Mouse (Mus musculus): ENCODE data around the gene Abca8a. TPM values are rescaled to one million over a fixed set of nuclear protein-coding genes. Genes with fewer than 3 reads are reported as not detected.

Gene Abca8a
- 0.25 and 0.37 TPM in 2 replicates for polyA plus RNA-seq (2015; fragmentation: Nextera tagmentation; extraction: Ambion mirVana)

DNA sequence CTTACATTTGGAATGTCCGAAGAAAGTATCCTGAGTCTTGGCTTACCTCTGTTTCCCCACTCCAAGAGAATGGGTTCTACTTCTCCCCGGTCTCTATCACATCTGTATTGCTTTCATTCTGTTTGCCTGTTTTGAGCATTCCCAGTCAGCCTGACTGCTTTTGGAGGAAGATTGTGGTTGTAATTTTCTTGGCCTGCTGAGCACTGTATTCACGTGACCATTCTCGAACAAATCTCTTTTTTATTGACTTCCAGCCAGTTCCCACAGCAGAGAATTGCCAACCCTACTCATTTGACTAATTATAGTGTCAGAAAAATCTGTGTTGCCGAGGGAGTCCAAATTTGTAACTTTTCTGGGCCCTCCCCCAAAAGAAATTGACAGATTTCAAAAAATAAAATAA is at the start of gene Abca8a:
Abca8a (minus strand) TSS at position 121 of the 400 bp plus-strand sequence.
- Histone ChIP-seq H3K4me2 (no peak within 1 kb of the TSS), H3K9ac (no peak within 1 kb of the TSS), H3K9me3 (replicated peaks) (no peaks in the 10 kb centered on the region), H3K36me3 (ENCODE audit: poor library complexity, severe bottlenecking) (no peaks in the 10 kb centered on the region), H3K27me3 (no peaks in the 10 kb centered on the region), H3K27ac (no peak within 1 kb of the TSS), H3K4me3 (no peak within 1 kb of the TSS), H3K4me1 (peaks cover 7% of the 10 kb centered on the region)
- WGBS, result 55% methylated on average over 5 of the region's 5 CpGs
- ATAC-seq, result peak; percentile 70; the same call in 1 of the 2 replicates

DNA sequence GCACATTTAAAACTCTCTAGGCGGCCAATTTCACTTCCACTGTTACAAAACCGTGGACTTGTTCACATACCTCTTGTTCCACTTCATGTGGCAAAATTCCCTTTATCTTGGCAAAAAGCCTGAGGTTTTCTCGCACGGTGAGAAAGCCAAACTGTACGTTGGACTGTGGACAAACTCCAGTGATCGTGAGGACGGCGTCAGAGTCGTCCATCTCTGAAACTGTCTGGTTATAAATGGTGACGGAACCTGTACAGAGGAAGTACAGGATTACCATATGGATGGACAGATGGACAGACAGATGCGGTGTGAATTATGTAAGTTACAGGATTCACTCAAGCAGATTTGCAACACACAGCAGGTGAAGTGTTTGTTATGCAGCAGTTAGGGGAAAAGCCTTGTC is 49.6 kb upstream of the Abca8a start:
- 86% methylated on average over 11 of the region's 11 CpGs for WGBS
- Histone ChIP-seq H3K4me3 (no peak overlapping the region), H3K36me3 (ENCODE audit: poor library complexity, severe bottlenecking) (no peaks in the 10 kb centered on the region), H3K4me1 (no peaks in the 10 kb centered on the region), H3K9ac (no peak overlapping the region), H3K27me3 (no peaks in the 10 kb centered on the region), H3K4me2 (no peak overlapping the region), H3K27ac (no peak overlapping the region), H3K9me3 (replicated peaks) (no peaks in the 10 kb centered on the region)
- ATAC-seq, result no peak

DNA sequence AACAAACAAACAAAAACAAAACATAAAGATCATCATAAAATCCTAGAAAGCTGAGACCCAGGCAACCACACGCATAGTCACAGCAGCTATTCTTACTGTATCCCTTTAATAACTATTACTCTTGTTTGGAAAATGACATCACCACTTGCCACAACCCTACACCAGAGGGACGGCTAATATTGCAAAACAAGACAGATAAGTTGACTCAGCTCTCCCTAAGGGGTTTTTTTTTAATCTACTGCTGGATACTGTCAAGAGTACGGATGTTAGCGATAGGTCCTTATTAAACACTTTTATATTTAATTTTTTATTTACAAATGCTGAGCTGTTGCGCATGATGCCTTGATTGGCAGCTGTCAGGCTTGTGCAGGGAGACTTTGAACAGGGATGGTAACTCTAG is 35.0 kb upstream of the Abca8a start:
- Histone ChIP-seq H3K4me2 (no peak overlapping the region), H3K9ac (no peak overlapping the region), H3K27ac (no peak overlapping the region), H3K9me3 (replicated peaks) (no peaks in the 10 kb centered on the region), H3K36me3 (ENCODE audit: poor library complexity, severe bottlenecking) (no peaks in the 10 kb centered on the region), H3K27me3 (no peaks in the 10 kb centered on the region), H3K4me1 (no peaks in the 10 kb centered on the region), H3K4me3 (no peak overlapping the region)
- WGBS, result 90% methylated on average over 5 of the region's 5 CpGs
- ATAC-seq, result no peak

- WGBS, result 61% methylated on average over 4 of the region's 4 CpGs
- H3K4me1 ChIP-seq, result no peaks in the 10 kb centered on the region
- H3K27ac ChIP-seq, result no peak overlapping the region
- H3K27me3 ChIP-seq, result no peaks in the 10 kb centered on the region
- no peaks in the 10 kb centered on the region for H3K9me3 ChIP-seq (replicated peaks)
- H3K4me2 ChIP-seq, result no peak overlapping the region
- no peak overlapping the region for H3K4me3 ChIP-seq
- no peak for ATAC-seq
- no peak overlapping the region for H3K9ac ChIP-seq
- no peaks in the 10 kb centered on the region for H3K36me3 ChIP-seq (ENCODE audit: poor library complexity, severe bottlenecking)
Measured at GRCm38 (mm10) chr11:110111137-110111536, 15.4 kb upstream of the Abca8a start.

GRCm38 (mm10) chr11:110101437-110101836 is 5.7 kb upstream of the Abca8a start:
- no peak overlapping the region for H3K27ac ChIP-seq
- WGBS, result 90% methylated on average over 7 of the region's 7 CpGs
- H3K36me3 ChIP-seq (ENCODE audit: poor library complexity, severe bottlenecking), result no peaks in the 10 kb centered on the region
- H3K9ac ChIP-seq, result no peak overlapping the region
- no peak overlapping the region for H3K4me3 ChIP-seq
- no peaks in the 10 kb centered on the region for H3K27me3 ChIP-seq
- H3K4me2 ChIP-seq, result no peak overlapping the region
- no peak for ATAC-seq
- no peaks in the 10 kb centered on the region for H3K9me3 ChIP-seq (replicated peaks)
- H3K4me1 ChIP-seq, result no peaks in the 10 kb centered on the region

GRCm38 (mm10) chr11:110098901-110099300 is 3.1 kb upstream of the Abca8a start:
- Histone ChIP-seq H3K36me3 (ENCODE audit: poor library complexity, severe bottlenecking) (no peaks in the 10 kb centered on the region), H3K4me2 (no peak overlapping the region), H3K4me3 (no peak overlapping the region), H3K9me3 (replicated peaks) (no peaks in the 10 kb centered on the region), H3K9ac (no peak overlapping the region), H3K27me3 (no peaks in the 10 kb centered on the region), H3K27ac (no peak overlapping the region), H3K4me1 (peaks cover 7% of the 10 kb centered on the region)
- no peak for ATAC-seq
- WGBS, result 93% methylated on average over 4 of the region's 4 CpGs

DNA sequence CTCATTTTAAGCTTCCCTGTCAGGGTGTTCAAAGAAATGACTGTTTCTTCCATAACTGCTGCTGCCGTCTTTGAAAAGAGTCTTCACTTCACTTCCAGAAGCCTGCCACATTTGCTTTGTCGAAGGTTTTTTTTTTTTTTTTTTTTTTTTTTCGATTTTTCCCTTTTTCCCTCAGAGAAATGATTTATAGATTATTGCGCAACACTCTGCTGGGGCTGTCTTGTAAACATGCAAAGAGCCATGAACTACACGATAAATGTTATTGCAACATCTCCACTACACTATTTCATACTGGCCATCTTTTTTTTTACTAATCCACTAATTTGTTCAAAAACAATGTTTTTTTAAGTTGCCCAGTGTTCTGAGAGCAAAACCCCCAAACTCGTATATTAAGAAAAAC is 1.7 kb upstream of the Abca8a start:
- Histone ChIP-seq H3K4me3 (no peak overlapping the region), H3K4me1 (peaks cover 7% of the 10 kb centered on the region), H3K4me2 (no peak overlapping the region), H3K27me3 (no peaks in the 10 kb centered on the region), H3K36me3 (ENCODE audit: poor library complexity, severe bottlenecking) (no peaks in the 10 kb centered on the region), H3K9ac (no peak overlapping the region), H3K9me3 (replicated peaks) (no peaks in the 10 kb centered on the region), H3K27ac (no peak overlapping the region)
- 78% methylated on average over 6 of the region's 6 CpGs for WGBS
- ATAC-seq, result no peak

DNA sequence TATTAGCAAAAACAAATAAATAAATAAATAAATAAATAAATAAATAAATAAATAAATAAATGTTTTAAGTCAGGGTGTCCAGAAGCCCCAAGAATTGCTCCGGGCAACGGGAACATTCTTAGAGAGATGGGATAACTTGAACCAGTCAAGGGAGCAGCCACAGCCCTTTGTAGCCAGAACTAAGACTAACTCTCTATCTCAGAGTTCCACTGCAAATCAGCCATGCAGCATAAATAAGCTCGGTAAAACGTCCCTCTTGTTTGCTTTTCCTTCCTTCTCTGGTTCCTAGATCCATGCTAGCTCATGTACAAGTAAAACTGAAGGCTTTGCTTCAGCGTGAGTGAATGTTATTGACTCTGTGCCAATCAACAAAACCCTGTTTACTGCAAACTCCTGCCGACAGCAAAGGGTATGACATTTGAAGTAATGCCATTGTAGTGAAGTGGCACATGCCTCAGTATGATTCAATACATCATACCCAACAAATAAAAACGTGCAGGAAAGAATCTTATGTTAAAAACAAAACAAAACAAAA is 865 bp downstream of the Abca8a start:
- no peak overlapping the region for H3K4me2 ChIP-seq
- no peaks in the 10 kb centered on the region for H3K9me3 ChIP-seq (replicated peaks)
- 58% methylated on average over 7 of the region's 7 CpGs for WGBS
- H3K9ac ChIP-seq, result no peak overlapping the region
- H3K4me1 ChIP-seq, result peaks cover 7% of the 10 kb centered on the region
- no peaks in the 10 kb centered on the region for H3K36me3 ChIP-seq (ENCODE audit: poor library complexity, severe bottlenecking)
- no peak overlapping the region for H3K27ac ChIP-seq
- no peaks in the 10 kb centered on the region for H3K27me3 ChIP-seq
- H3K4me3 ChIP-seq, result no peak overlapping the region
- ATAC-seq, result 0 out of 2 replicates have a peak, but pooled peaks have one; percentile 24

DNA sequence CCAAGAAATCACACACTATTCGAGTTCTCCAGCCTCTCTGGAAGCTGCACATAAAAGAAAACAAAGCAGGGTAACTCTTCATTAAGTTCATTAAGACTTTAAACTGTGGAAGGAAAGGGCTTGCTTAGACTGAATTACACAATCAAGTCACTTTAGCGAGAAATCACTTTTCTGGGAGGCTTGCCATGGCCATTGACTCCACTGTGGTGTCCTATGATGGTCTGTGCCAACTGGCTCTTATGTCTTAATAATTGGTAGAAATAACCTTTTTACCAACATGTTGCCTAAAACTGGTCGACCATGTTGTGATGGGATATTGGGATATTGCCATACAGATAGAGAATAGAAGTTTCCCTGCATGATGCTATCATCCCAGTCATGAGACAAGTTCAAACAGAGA is 1.5 kb downstream of the Abca8a start:
- Histone ChIP-seq H3K4me1 (peaks cover 7% of the 10 kb centered on the region), H3K27me3 (no peaks in the 10 kb centered on the region), H3K9ac (no peak overlapping the region), H3K36me3 (ENCODE audit: poor library complexity, severe bottlenecking) (no peaks in the 10 kb centered on the region), H3K27ac (no peak overlapping the region), H3K9me3 (replicated peaks) (no peaks in the 10 kb centered on the region), H3K4me3 (no peak overlapping the region), H3K4me2 (no peak overlapping the region)
- whole genome bisulfite sequencing, result 55% methylated on average over 3 of the region's 3 CpGs
- ATAC-seq, result no peak

GRCm38 (mm10) chr11:110091328-110091727 is 4.5 kb downstream of the Abca8a start:
- no peak overlapping the region for H3K4me3 ChIP-seq
- H3K27me3 ChIP-seq, result no peaks in the 10 kb centered on the region
- no peak overlapping the region for H3K27ac ChIP-seq
- H3K36me3 ChIP-seq (ENCODE audit: poor library complexity, severe bottlenecking), result no peaks in the 10 kb centered on the region
- H3K4me2 ChIP-seq, result no peak overlapping the region
- no peak for ATAC-seq
- WGBS, result 79% methylated on average over 2 of the region's 2 CpGs
- peaks cover 7% of the 10 kb centered on the region for H3K4me1 ChIP-seq
- H3K9me3 ChIP-seq (replicated peaks), result no peaks in the 10 kb centered on the region
- H3K9ac ChIP-seq, result no peak overlapping the region

DNA sequence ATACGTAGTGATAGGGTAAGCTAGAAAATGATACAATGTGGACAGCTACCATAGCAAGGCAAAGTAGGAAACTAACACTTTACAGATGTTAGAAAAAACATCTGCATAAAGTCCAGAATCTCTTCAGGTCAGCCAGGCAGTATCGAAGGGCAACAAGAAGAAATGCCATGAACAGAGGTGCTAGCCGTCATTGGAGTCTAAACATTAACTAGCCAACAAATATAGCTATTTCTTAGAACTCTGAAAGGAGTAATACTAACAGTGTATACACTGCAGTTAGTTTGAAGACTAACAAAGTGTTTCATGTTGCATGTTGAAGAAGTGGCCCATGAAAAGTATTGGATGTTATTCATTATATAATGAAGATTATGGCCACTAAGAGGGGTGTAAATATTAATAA is 23.6 kb downstream of the Abca8a start:
- Histone ChIP-seq H3K9ac (no peak overlapping the region), H3K9me3 (replicated peaks) (no peaks in the 10 kb centered on the region), H3K4me2 (no peak overlapping the region), H3K4me1 (no peaks in the 10 kb centered on the region), H3K27me3 (no peaks in the 10 kb centered on the region), H3K36me3 (ENCODE audit: poor library complexity, severe bottlenecking) (no peaks in the 10 kb centered on the region), H3K27ac (no peak overlapping the region), H3K4me3 (no peak overlapping the region)
- 95% methylated on average over 3 of the region's 3 CpGs for WGBS
- no peak for ATAC-seq

DNA sequence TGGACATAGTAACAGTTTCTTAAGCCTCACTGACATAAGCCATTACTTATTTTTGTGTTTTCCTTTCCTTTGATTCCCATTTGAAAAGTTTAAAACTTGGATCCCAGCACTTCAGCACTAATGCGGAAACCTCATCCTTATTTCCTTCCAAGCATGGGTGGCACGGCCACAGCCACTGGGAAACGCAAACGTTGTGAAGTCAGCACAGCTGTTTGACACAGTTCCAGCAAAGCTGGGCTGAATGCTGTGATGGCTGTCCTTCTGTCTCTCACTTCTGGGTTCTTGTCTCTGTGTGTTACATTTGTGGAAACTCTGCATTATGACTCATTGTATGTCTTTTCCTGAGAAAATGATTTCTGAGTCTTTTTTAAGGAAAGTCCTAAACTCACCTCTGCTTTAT is 34.7 kb downstream of the Abca8a start:
- H3K27ac ChIP-seq, result no peak overlapping the region
- H3K4me3 ChIP-seq, result no peak overlapping the region
- H3K36me3 ChIP-seq (ENCODE audit: poor library complexity, severe bottlenecking), result no peaks in the 10 kb centered on the region
- no peaks in the 10 kb centered on the region for H3K4me1 ChIP-seq
- no peak for ATAC-seq
- H3K4me2 ChIP-seq, result no peak overlapping the region
- H3K9ac ChIP-seq, result no peak overlapping the region
- H3K9me3 ChIP-seq (replicated peaks), result no peaks in the 10 kb centered on the region
- H3K27me3 ChIP-seq, result no peaks in the 10 kb centered on the region
- 86% methylated on average over 4 of the region's 4 CpGs for WGBS

DNA sequence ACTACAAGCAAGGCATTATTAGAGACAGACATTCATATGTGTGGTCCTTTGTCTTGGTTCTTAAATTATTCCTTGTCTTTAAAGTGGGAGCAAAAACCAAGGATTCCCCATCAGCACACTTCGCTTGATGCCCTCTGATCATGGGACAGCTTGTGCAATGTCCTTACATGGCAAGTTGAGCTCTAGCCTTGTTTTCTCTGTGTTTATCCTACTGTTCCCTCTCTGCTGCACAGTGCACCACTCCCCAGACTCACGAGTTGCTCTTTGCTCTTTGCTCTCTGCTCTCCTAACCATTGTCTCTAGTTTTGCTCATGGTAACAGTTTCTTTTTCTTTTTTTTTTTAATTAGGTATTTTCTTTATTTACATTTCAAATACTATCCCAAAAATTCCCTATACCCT is 35.7 kb downstream of the Abca8a start:
- H3K4me3 ChIP-seq, result no peak overlapping the region
- ATAC-seq, result no peak
- WGBS, result 73% methylated on average over 2 of the region's 2 CpGs
- H3K9me3 ChIP-seq (replicated peaks), result no peaks in the 10 kb centered on the region
- no peaks in the 10 kb centered on the region for H3K27me3 ChIP-seq
- no peaks in the 10 kb centered on the region for H3K4me1 ChIP-seq
- H3K27ac ChIP-seq, result no peak overlapping the region
- no peak overlapping the region for H3K4me2 ChIP-seq
- H3K36me3 ChIP-seq (ENCODE audit: poor library complexity, severe bottlenecking), result no peaks in the 10 kb centered on the region
- no peak overlapping the region for H3K9ac ChIP-seq

Data from forebrain, embryonic 13.5 days (tissue).